Mouse (Mus musculus) myocyte (in vitro differentiated cells): Measurements from ENCODE around the gene Tenm2. TPM values are rescaled to one million over a fixed set of nuclear protein-coding genes. Genes with fewer than 3 reads are reported as not detected.

Experiments
- H3K27me3 ChIP-seq: one replicate; pipeline ENCODE4 v1.6.1; 2011; ENCODE audit not compliant: control insufficient read depth, insufficient read depth, insufficient read length
- H3K36me3 ChIP-seq: one replicate; pipeline ENCODE4 v1.6.1; 2011; ENCODE audit not compliant: control insufficient read depth, insufficient read depth
- H3K4me2 ChIP-seq: one replicate; pipeline ENCODE4 v1.6.1; 2011; ENCODE audit warnings: low read depth, control low read depth
- H3K4me3 ChIP-seq: one replicate; pipeline ENCODE4 v1.5.1; 2011; ENCODE audit warnings: mild to moderate bottlenecking, control low read depth, moderate library complexity
- H3K79me2 ChIP-seq: one replicate; pipeline ENCODE4 v1.6.1; 2011; ENCODE audit not compliant: control insufficient read depth, insufficient read depth
- H3ac ChIP-seq: one replicate; pipeline ENCODE4 v1.6.1; 2011; ENCODE audit not compliant: control insufficient read depth, insufficient read length
- CEBPB ChIP-seq: IDR thresholded peaks from 2 replicates; pipeline ENCODE4 v1.6.1; 2011; ENCODE audit warnings: mild to moderate bottlenecking, moderate library complexity; ENCODE audit not compliant: poor library complexity, insufficient read depth, severe bottlenecking
- E2F4 ChIP-seq: IDR thresholded peaks from one replicate; pipeline ENCODE4 v1.6.1; 2011; ENCODE audit warnings: mild to moderate bottlenecking, control low read depth, moderate library complexity; ENCODE audit not compliant: insufficient read depth
- MAX ChIP-seq: IDR thresholded peaks from one replicate; pipeline ENCODE4 v1.6.1; 2011; ENCODE audit warnings: low read depth, mild to moderate bottlenecking, control low read depth
- MYOD1 ChIP-seq, 3 experiments: IDR thresholded peaks; one replicate each; pipeline ENCODE4 v1.6.1; 2011; ENCODE audit warnings: control low read depth in 2 of 3, low read depth in 2 of 3, mild to moderate bottlenecking in 2 of 3, moderate library complexity in 1 of 3; ENCODE audit not compliant: insufficient read length in 2 of 3, control insufficient read depth in 1 of 3
- MYOG ChIP-seq, 3 experiments: IDR thresholded peaks; one replicate each; pipeline ENCODE4 v1.6.1; 2011; ENCODE audit warnings: control low read depth in 2 of 3, low read depth in 2 of 3, mild to moderate bottlenecking in 2 of 3; ENCODE audit not compliant: insufficient read length in 2 of 3, control insufficient read depth in 1 of 3, insufficient read depth in 1 of 3
- POLR2A ChIP-seq: IDR thresholded peaks from one replicate; pipeline ENCODE4 v1.6.1; 2011; ENCODE audit warnings: low read depth, mild to moderate bottlenecking, control low read depth, moderate library complexity; ENCODE audit not compliant: insufficient read length
- POLR2AphosphoS2 ChIP-seq: IDR thresholded peaks from one replicate; pipeline ENCODE4 v1.6.1; 2011; ENCODE audit warnings: low read depth, control low read depth; ENCODE audit not compliant: insufficient read length
- REST ChIP-seq: IDR thresholded peaks from one replicate; pipeline ENCODE4 v1.6.1; 2011; ENCODE audit warnings: mild to moderate bottlenecking, control low read depth, moderate library complexity; ENCODE audit not compliant: insufficient read depth, insufficient read length
- SRF ChIP-seq: IDR thresholded peaks from one replicate; pipeline ENCODE4 v1.6.1; 2011; ENCODE audit warnings: low read depth; ENCODE audit not compliant: control insufficient read depth, insufficient read length
- TCF12 ChIP-seq: IDR thresholded peaks from one replicate; pipeline ENCODE4 v1.6.1; 2011; ENCODE audit warnings: mild to moderate bottlenecking, control low read depth; ENCODE audit not compliant: poor library complexity, insufficient read depth, severe bottlenecking
- TCF3 ChIP-seq: IDR thresholded peaks from one replicate; pipeline ENCODE4 v1.6.1; 2011; ENCODE audit warnings: low read depth, control low read depth; ENCODE audit not compliant: insufficient read length
- USF1 ChIP-seq: IDR thresholded peaks from one replicate; pipeline ENCODE4 v1.6.1; 2011; ENCODE audit warnings: low read depth, mild to moderate bottlenecking, control low read depth, moderate library complexity
- polyA plus RNA-seq: library from polyadenylated mRNA; unstranded; fragments of >200 nt; fragmentation: generic; extraction: Trizol; gene quantifications from one replicate; pipeline ENCODE4 v1.2.1, GENCODE M21; 2012; ENCODE audit warnings: missing spikeins

Gene Tenm2
- polyA plus RNA-seq, 1 experiment, result 0.28 TPM

- TF ChIP-seq USF1 (no peak), SRF (no peak), E2F4 (no peak), POLR2A (no peak), TCF12 (no peak), MAX (no peak), MYOG (IDR thresholded peaks at IDR 0.05; ENCODE audit: control insufficient read depth in 1 of 3, insufficient read depth in 1 of 3, insufficient read length in 2 of 3, low read depth in 2 of 3) (no peak), REST (no peak), MYOD1 (IDR thresholded peaks at IDR 0.05; ENCODE audit: control insufficient read depth in 1 of 3, insufficient read length in 2 of 3, low read depth in 2 of 3) (no peak), TCF3 (no peak), POLR2AphosphoS2 (no peak), CEBPB (no peak)
- no peaks in the 10 kb centered on the region for H3K79me2 ChIP-seq
- no peaks in the 10 kb centered on the region for H3K27me3 ChIP-seq
- H3ac ChIP-seq, result no peak overlapping the region
- H3K4me2 ChIP-seq, result no peak overlapping the region
- H3K36me3 ChIP-seq, result no peaks in the 10 kb centered on the region
- H3K4me3 ChIP-seq, result no peak overlapping the region
These were observed 1066.0 kb downstream of the Tenm2 start for GRCm38 (mm10) chr11:36169738-36170137.

DNA sequence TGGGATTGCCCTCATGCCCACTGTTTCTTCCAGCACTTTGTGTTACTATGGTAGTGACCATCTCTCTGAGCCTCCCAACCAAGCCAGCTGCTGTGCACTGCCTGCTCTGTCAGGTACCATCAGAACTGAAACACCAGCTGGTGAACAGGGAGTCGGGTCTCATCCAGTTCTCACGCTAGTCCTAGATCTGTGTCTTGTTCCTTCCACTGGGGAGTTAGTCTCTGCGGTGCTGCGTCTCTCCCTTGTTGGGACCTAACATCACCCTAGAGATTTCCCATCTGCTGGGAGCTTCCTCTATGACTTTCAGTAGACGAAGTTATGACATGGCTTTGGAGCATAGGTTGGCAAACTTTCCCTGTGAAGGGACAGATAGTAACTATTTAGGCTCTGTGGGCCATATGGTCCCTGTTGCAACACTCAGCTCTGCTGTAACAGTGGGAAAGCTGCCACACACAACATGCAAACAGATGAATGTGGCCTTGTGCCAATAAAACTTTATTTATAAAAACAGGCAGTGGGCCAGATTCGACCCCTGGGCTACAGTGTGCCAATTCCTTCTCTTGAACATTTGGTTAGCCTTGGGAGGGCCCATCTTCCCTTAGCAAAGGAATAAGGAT lies 1066.7 kb downstream of the Tenm2 start:
- Histone ChIP-seq H3K27me3 (no peaks in the 10 kb centered on the region), H3K4me3 (no peak overlapping the region), H3K79me2 (no peaks in the 10 kb centered on the region), H3K4me2 (no peak overlapping the region), H3ac (no peak overlapping the region), H3K36me3 (no peaks in the 10 kb centered on the region)
- TF ChIP-seq MYOG (IDR thresholded peaks at IDR 0.05; ENCODE audit: control insufficient read depth in 1 of 3, insufficient read depth in 1 of 3, insufficient read length in 2 of 3, low read depth in 2 of 3) (no peak), POLR2AphosphoS2 (no peak), POLR2A (no peak), CEBPB (no peak), SRF (no peak), MYOD1 (IDR thresholded peaks at IDR 0.05; ENCODE audit: control insufficient read depth in 1 of 3, insufficient read length in 2 of 3, low read depth in 2 of 3) (no peak), TCF3 (no peak), E2F4 (no peak), USF1 (no peak), MAX (no peak), REST (no peak), TCF12 (no peak)

DNA sequence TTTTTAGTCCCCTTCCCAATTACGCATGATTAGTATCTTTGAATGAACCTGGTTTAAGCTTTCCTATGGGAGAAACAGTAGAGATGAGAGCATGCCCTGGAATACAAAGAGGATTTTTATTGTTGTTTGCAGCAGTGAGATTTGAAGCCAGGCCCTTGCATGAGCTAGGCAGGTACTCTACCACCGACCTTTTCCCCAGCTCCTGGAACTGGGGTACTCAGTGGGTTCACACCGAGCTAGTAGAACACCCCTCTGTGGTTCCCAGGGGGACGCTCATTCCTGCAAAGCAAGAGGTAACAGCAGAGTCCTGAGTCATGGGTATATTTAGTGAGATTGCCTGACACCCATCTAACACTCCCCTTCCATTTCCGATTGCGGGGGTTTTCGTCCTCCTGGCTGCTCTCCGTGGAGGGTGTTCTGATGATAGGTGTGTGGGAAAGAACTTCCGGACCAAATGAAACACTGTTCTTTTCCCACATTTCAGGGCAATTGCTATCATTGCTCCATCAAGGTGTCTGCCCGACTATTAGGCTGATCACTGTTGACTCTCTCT lies 1067.9 kb downstream of the Tenm2 start:
- no peak for TF ChIP-seq TCF12
- TF ChIP-seq POLR2A, result no peak
- no peak for TF ChIP-seq TCF3
- no peak for TF ChIP-seq MYOG (IDR thresholded peaks at IDR 0.05; ENCODE audit: control insufficient read depth in 1 of 3, insufficient read depth in 1 of 3, insufficient read length in 2 of 3, low read depth in 2 of 3)
- no peak for TF ChIP-seq E2F4
- no peak for TF ChIP-seq REST
- no peak for TF ChIP-seq MAX
- TF ChIP-seq SRF, result no peak
- no peak for TF ChIP-seq MYOD1 (IDR thresholded peaks at IDR 0.05; ENCODE audit: control insufficient read depth in 1 of 3, insufficient read length in 2 of 3, low read depth in 2 of 3)
- TF ChIP-seq CEBPB, result no peak
- no peak for TF ChIP-seq USF1
- TF ChIP-seq POLR2AphosphoS2, result no peak
- no peak overlapping the region for H3K4me3 ChIP-seq
- no peak overlapping the region for H3K4me2 ChIP-seq
- H3K27me3 ChIP-seq, result no peaks in the 10 kb centered on the region
- no peaks in the 10 kb centered on the region for H3K36me3 ChIP-seq
- H3K79me2 ChIP-seq, result no peaks in the 10 kb centered on the region
- no peak overlapping the region for H3ac ChIP-seq

GRCm38 (mm10) chr11:36163580-36163979 lies 1072.2 kb downstream of the Tenm2 start:
- Histone ChIP-seq H3K27me3 (no peaks in the 10 kb centered on the region), H3K79me2 (no peaks in the 10 kb centered on the region), H3ac (no peak overlapping the region), H3K4me2 (no peak overlapping the region), H3K36me3 (no peaks in the 10 kb centered on the region), H3K4me3 (no peak overlapping the region)
- TF ChIP-seq MYOG (IDR thresholded peaks at IDR 0.05; ENCODE audit: control insufficient read depth in 1 of 3, insufficient read depth in 1 of 3, insufficient read length in 2 of 3, low read depth in 2 of 3) (no peak), USF1 (no peak), POLR2AphosphoS2 (no peak), CEBPB (no peak), E2F4 (no peak), REST (no peak), MAX (no peak), SRF (no peak), MYOD1 (IDR thresholded peaks at IDR 0.05; ENCODE audit: control insufficient read depth in 1 of 3, insufficient read length in 2 of 3, low read depth in 2 of 3) (no peak), TCF3 (no peak), TCF12 (no peak), POLR2A (no peak)
